Mouse (Mus musculus) CD4-positive, CD25-positive, alpha-beta regulatory T cell, adult 2 months (primary cell): Measurements from ENCODE around the gene Tbc1d5.

Source experiments
- DNase-seq: peaks from one replicate; pipeline ENCODE4 v3.0.0-alpha.2; 2012; ENCODE audit warnings: low read depth, low spot score

Gene Tbc1d5

GRCm38 (mm10) chr17:51104294-51104693, 74.9 kb downstream of the Tbc1d5 start:
- no peak for DNase-seq

DNA sequence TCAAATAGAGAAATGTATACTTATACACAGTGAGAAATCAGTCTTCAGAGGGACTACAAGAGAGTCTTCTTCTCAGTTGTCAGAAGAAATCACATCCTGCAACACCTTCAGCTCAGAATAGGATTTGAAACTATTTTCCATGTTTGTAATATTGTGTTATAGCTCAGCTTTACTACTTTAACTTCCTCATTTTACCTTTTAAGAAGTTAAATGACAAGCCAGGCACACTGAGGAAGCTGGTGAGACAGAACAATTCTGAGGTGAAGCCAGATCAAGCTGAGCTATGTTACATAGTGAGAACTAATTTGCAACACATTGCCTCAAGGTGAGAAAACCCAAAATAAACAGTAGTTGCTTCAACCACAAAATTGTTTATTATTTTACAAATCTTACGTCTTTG, 135.3 kb downstream of the Tbc1d5 start:
- no peak for DNase-seq

DNA sequence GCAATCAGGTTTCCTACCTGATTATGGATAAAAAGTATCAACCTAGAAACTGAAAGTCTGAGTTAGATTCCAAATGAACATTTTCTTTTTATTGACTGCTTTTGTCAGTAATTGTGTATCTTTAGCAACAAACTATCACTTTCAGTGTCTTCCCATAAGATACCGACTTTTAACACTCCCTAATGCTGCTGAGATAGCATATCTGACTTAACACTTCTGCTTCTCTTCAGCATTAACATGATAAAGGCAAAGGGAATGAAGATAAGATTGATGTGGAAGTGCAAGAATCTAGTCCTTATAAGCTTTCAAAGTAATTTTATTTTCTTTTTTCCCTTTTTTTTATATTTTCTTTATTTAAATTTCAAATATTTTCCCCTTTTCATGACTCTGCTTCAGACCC, 138.3 kb downstream of the Tbc1d5 start:
- no peak for DNase-seq

GRCm38 (mm10) chr17:51023227-51023626, 155.9 kb downstream of the Tbc1d5 start:
- DNase-seq, result no peak

- no peak for DNase-seq
These were observed 162.8 kb downstream of the Tbc1d5 start for GRCm38 (mm10) chr17:51016384-51016783.

DNA sequence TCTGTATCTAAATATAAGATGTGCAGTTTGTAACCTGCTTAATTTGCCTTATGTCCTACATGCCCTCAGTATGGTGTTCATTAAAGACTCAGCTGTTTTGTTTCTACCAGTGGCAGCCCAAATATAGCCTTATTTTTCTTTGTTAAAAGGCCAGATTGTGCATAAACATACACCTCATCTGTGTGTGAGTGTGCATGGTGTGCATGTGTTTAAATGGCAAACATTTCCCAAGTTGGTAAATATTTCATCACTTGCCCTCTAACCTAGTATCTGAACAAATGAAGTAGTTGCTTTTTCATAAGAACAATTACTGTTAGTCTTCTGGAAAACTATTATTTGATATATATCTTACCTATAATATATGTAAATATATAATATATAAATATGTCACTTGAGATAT, 165.2 kb downstream of the Tbc1d5 start:
- DNase-seq, result no peak

DNA sequence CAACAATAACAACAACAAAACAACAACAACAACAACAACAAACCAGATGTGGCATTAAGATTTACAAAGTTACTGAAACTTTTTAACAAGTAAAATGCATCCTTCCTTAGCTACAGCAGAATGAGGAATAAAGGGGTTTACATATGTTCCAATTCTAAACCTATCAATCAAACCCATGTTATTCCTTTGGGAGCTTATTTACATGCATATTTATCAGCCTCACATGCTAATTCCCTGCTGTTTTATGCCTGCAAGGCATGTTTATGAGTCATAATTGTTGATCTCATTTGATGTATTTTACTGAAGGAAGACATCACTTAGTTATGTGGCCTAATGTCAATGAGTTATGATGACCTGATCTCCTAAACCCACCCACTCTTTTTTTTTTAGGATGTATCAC, 176.0 kb downstream of the Tbc1d5 start:
- no peak for DNase-seq

GRCm38 (mm10) chr17:50998216-50998615, 180.9 kb downstream of the Tbc1d5 start:
- DNase-seq, result no peak

DNA sequence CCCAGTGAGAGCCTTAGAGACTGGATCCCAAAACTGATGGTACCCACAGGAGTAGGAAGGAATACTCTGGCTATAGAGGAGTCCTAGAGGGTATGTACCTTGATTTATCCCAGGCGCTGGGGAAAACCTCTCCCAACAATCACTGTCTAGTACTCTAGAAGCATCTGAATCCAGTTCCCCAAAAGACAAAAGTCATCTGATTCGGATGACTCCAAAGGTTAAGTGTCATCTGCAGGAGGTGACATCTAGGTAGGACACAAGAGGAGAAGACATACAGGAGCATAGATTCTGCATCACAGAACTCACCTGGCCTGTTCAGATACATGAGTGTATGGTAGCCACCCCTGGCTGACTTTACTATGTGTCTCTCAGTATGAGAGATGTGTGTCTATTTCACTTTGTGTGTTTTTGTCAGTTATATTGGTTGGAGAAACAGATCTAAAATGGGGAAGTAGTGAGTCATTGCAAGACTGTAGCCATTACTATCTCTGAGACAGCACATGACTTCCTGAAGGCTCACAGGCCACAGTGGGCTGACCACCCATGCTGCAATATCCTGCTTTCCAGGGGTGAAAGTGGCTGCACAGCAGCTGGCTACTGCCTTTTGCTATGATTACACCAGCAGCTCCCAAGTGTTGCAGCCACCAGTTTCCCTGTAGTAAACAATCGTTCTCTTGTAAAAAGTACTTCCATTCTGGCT, 185.7 kb downstream of the Tbc1d5 start:
- peak; percentile 4 for DNase-seq

DNA sequence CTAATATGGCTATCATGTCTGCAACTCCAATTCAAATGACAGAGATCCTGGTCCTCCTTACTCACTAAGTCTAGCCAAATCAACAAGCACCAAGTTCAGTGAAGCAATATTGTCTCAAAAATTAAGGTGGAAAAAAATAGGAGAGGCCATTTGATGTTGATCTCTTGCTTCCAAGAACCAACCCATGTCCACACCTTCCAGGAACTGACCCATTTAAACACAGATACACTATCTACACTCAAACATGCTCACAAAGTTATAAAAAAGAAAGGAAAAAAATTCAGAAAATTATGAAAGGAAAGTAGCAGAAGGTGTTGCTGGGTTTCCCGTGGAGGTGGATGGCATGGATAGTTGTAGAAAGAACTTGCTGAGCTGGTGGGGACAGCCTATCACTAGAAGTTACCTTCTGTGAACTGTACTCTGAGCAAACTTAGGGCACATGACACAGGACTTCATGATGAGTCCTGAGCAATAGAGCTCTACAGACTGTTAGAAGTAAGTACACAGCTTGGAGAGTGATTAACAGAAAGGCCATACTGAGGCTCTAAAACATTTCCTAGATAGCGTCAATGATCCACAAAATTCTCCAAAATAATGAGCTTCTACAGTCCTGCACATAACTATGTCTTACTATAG, 188.3 kb downstream of the Tbc1d5 start:
- no peak for DNase-seq

DNA sequence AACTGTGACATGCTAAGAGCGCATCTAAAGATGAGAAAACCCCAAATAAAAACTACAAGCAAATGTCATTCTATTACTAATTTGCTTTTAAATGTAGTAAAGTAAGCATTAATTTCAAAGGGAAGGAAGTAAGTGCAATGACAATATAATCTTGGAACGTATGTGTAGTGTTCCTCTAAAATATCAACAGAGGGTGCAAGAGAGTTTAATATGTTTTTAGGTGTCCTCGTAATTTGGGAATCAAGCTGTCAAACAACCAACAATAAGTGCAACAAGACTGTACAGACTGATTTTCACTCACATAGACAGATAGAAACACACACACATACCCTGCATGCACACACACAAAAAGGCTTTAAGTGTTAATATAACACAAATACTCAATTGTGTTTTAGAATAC, 191.2 kb downstream of the Tbc1d5 start:
- DNase-seq, result no peak

- DNase-seq, result no peak
These were observed 197.2 kb downstream of the Tbc1d5 start for GRCm38 (mm10) chr17:50981933-50982332.

- peak; percentile 13 for DNase-seq
These were observed 207.0 kb downstream of the Tbc1d5 start for GRCm38 (mm10) chr17:50972142-50972541.

DNA sequence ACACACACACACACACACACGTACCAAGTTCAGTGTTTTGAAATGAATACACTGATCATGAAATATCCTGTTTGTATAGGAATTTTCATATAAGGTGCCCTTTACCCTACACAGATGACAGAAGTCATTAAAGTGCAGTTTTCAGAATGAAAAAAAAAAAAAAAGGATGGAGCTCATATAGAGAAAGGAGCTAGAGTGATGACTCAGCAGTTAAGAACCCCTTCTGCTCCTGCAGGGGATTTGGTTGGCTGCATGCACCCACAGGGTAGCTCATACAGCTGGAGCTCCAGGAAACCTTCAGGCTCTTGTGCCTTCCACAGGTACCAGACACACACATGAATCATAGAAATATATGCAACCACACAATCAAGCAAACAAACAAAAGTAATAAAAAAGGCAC, 213.0 kb downstream of the Tbc1d5 start:
- no peak for DNase-seq

DNA sequence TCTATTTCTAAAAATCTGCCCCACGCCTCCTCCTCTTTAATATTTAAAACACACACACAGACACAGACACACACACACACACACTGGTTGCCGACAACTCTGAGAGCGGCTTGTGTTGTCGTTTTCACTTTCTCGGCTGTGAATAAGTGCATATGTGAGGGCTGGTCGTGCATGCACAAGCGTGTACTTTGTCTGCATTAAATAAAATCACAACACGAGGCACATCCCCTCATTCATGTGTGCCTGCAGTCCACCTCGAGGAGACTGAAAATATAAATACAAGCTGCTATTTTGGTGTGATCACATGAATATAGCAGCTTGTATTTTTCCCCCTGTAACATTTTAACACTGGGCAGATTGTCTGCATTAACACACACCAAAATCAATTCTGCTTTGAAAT, 224.8 kb downstream of the Tbc1d5 start:
- no peak for DNase-seq

DNA sequence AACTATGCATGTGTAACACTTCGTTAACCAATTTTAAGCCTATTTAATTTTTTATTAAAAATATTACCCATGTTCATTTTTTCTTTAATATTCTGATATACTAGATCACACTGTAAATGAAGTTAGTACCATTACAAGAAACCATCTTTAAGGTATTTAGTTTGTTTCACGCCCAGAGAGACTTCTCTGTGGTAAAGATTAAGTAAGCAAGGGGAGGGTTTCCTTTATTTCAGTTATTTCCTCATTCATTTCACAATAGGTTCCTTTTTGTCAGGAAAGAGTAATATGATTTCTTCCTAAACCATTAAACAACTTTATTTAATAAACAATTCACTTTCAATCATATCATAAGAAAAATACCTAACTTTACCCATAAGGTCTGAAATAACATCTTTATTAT, 256.8 kb downstream of the Tbc1d5 start:
- DNase-seq, result no peak

DNA sequence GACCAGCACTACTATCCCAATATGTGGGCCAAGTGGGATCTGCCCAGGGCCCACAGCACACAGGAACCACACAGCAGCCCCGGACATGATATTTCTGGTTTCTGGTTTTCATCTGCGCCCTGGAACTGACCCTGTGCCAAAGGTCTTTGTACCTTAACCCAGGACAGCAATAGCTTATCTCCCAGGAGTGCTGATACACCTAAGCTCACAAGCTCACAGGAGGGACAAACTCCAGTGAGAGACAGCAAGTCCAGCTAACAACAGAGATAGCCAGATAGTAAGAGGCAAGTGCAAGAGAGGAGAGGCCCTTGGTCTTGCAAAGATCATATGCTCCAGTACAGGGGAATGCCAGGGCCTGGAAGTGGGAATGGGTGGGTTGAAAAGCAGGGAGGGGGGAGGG, 263.9 kb downstream of the Tbc1d5 start:
- DNase-seq, result no peak

DNA sequence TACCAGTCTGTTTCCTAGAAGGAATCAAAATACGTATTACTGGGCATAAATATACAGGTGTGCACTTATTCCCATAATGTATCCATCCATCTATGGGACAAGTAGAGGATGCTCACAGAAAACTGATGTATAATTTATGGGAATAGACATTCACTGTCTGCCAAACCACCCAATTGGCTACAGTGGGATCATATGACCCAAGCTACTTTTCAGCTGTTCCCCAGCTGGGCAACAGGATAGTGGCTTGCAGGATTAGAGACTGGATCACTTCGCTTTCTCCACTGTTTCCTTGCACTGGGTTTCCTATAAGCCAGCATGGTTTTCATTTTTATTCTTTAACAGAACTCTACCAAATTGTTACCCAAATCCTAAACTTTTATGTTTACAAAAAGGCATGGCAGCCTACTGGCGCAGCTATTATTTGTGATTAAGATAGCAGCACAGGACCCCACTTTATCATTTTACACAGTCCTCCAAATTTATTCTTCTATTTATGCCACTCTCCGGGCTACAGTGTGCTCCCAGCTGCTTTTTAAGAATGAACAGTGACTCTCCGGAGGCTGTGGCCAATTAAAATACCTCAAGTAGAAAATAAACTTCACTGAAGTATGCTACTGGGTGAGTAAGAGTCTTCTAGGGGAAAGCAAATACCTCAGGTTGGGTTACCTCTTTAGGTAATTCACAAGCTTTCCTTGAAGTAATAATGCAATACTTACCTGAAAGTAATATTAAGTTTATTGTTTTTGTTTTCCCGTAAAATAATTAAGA, 270.4 kb downstream of the Tbc1d5 start:
- no peak for DNase-seq

- DNase-seq, result no peak
These were observed 271.0 kb downstream of the Tbc1d5 start for GRCm38 (mm10) chr17:50908160-50908559.

DNA sequence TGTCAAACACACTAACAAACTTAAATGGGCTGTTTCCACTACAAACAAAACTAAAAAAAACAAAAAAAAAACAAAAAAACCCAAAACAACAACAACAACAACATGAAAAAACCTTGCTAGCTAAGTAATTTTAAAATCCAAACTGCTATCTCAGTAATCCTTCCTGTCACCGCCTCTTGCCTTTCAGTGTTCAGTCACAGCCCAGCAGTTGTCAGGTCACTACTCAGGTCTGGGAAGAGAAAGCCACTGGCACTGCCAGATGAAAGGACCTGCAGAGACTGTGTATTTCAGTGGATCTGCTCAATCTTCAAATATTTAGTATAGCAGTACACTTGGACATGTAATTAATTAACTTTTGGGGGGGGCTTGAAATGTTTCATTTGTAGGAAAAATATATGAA, 272.5 kb downstream of the Tbc1d5 start:
- DNase-seq, result no peak

DNA sequence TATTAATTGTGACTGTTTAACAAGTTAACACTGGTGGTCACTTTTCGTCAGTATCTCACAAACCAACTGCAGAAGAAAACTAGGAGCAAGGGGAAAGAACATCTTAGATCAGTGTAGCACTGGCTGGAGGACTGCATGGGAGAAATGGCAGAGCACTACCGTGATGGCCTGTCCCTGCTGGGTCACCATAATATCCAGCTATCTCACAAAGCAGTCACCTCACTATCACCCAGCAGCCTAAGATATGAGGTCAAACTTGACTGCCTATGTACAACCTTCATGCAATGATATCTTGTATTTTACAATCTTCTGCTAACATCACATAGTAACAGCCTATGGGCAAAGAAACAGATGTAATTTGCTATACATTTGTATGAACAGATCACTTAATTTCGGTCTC, 274.7 kb downstream of the Tbc1d5 start:
- no peak for DNase-seq

DNA sequence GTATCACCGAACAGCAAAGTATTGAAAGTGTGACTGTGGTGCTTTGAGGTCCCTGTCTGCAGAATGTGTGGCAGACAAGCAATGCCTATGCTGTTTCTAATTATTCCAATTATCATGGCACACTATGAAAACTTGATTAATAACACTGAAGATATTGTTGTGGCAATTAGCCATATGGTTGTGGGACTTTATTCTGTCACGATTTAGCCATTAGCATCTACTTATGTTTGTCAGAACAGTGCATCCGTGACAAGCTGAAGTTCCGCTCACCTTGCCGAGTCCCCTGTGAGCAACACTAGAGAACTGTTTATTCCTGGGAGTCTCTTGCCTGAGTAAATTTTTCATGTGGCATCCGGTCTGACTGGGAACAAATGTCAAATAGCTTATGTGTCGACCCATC, 281.3 kb downstream of the Tbc1d5 start:
- no peak for DNase-seq

DNA sequence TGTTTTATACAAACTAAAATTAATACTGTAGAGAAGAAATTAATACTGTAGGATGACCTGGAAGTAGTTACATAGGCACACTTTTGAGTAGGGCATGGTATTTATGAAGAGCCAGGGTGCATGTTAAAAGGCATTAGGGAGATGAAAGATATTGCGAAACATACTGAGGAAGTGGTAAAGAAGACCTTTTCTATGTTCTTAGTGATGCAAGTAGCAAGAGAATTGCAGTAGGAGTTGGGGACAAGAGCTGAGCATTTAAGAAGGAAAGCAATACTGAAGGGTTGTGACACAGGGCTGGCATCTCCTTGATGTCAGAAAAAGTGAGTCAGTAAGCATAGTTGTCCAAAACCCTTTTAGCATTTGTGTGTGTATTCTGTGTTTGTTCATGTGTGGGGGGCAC, 289.7 kb downstream of the Tbc1d5 start:
- no peak for DNase-seq
